Mouse (Mus musculus) liver, embryonic 13.5 days (tissue): ENCODE measurements at regions not wholly inside any gene's neighbourhood (a gene's known extent, or its start where the extent isn't known, plus 50 kb on each side); places are given as distances from the start of the nearest gene placed in this dataset.

Experiments
- ATAC-seq: fragments of 200-750 bp; cut with Nextera tagmentation; 2 replicates; pipeline ENCODE4 v1.8.0; 2017; ENCODE audit warnings: low read depth, mild to moderate bottlenecking, moderate number of reproducible peaks, moderate library complexity
- DNase-seq: peaks from one replicate; pipeline ENCODE4 v3.0.0; 2022
- H3K27ac ChIP-seq: fragments of 300-500 bp; sonication (generic); 2 replicates; pipeline ENCODE4 v1.5.1; 2015; ENCODE audit warnings: moderate library complexity, mild to moderate bottlenecking, inconsistent platforms
- H3K27me3 ChIP-seq: fragments of 300-500 bp; sonication (generic); 2 replicates; pipeline ENCODE4 v1.6.1; 2015; ENCODE audit warnings: mild to moderate bottlenecking, inconsistent platforms
- H3K36me3 ChIP-seq: fragments of 300-500 bp; sonication (generic); 2 replicates; pipeline ENCODE4 v1.6.1; 2015; ENCODE audit warnings: mild to moderate bottlenecking, inconsistent platforms
- H3K4me1 ChIP-seq: fragments of 300-500 bp; sonication (generic); replicated peaks from 2 replicates; pipeline ENCODE4 v1.6.1; 2015; ENCODE audit warnings: inconsistent platforms
- H3K4me2 ChIP-seq: fragments of 300-500 bp; sonication (generic); 2 replicates; pipeline ENCODE4 v1.6.1; 2015; ENCODE audit warnings: inconsistent platforms, mild to moderate bottlenecking, moderate library complexity
- H3K4me3 ChIP-seq: fragments of 300-500 bp; sonication (generic); replicated peaks from 2 replicates; pipeline ENCODE4 v1.5.1; 2015; ENCODE audit warnings: mild to moderate bottlenecking, inconsistent platforms
- H3K9ac ChIP-seq: fragments of 300-500 bp; sonication (generic); 2 replicates; pipeline ENCODE4 v1.6.1; 2015; ENCODE audit warnings: mild to moderate bottlenecking, inconsistent platforms
- H3K9me3 ChIP-seq: fragments of 300-500 bp; sonication (generic); replicated peaks from 2 replicates; pipeline ENCODE4 v1.6.1; 2016; ENCODE audit warnings: inconsistent platforms
- WGBS: fragments of 180-500 bp; shearing (Covaris S2); methylation state at CpG from one replicate; pipeline ENCODE4 v1.1.7; 2015; ENCODE audit not compliant: insufficient replicate concordance; 5-methylcytosine and 5-hydroxymethylcytosine counted together

DNA sequence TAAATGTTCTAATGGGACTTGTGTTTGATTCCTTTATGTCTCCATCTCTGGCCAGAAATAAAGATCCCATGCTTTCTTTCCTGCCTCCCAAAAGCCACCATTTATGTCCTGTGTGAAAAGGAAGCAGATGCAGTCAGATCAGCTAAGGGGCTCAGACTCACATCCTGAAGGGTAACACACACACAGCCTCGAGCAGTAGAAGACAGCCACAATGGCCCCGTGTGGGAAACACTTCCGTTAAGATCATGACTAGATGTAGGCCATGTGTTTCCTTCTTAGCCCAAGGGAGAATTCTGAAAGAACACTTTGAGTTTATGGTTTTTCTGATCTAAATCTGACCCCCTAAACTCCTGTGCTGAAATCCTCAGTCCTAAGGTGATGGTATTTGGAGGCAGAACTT, 110.4 kb upstream of the Gm3448 start:
- no peaks in the 10 kb centered on the region for H3K9me3 ChIP-seq
- H3K27me3 ChIP-seq: no peaks in the 10 kb centered on the region
- no peak overlapping the region for H3K27ac ChIP-seq
- H3K4me3 ChIP-seq: no peak overlapping the region
- ATAC-seq (no peak), DNase-seq (no peak)
- no peaks in the 10 kb centered on the region for H3K36me3 ChIP-seq
- no peak overlapping the region for H3K9ac ChIP-seq
- H3K4me1 ChIP-seq: 0 out of 2 replicates have a peak, but pooled peaks cover under 1% of the 10 kb centered on the region
- 20% methylated on average over 3 of the region's 3 CpGs for WGBS
- H3K4me2 ChIP-seq: no peak overlapping the region

DNA sequence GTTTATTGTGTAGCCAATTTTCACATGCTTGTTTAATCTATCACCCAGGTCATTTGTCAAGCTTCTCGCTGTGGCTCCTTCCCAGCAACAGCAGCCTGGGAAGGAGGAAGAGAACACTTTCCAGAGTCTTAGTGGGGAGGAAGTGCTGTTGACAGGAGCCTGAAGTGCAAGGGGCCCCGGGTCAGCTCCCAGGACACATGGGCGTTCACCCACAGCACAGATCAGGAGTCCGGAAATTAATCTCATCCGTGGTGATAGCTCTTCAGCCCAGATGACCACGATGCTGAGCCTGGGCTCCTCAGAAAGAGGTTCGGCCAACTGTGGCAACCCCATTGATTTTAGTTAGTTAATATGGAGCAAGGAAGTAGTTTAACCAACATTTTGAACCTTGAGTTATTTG, 105.3 kb upstream of the Gm3448 start:
- Histone ChIP-seq H3K9me3 (no peaks in the 10 kb centered on the region), H3K36me3 (no peaks in the 10 kb centered on the region), H3K4me2 (no peak overlapping the region), H3K4me1 (0 out of 2 replicates have a peak, but pooled peaks cover 3% of the 10 kb centered on the region), H3K27ac (no peak overlapping the region), H3K27me3 (no peaks in the 10 kb centered on the region), H3K4me3 (no peak overlapping the region), H3K9ac (no peak overlapping the region)
- WGBS: 17% methylated on average over 7 of the region's 7 CpGs
- DNase-seq (no peak), ATAC-seq (no peak)

- no peak overlapping the region for H3K27ac ChIP-seq
- no peak for DNase-seq
These were observed 104.0 kb upstream of the Gm3448 start for GRCm38 (mm10) chr17:15145191-15145968.

DNA sequence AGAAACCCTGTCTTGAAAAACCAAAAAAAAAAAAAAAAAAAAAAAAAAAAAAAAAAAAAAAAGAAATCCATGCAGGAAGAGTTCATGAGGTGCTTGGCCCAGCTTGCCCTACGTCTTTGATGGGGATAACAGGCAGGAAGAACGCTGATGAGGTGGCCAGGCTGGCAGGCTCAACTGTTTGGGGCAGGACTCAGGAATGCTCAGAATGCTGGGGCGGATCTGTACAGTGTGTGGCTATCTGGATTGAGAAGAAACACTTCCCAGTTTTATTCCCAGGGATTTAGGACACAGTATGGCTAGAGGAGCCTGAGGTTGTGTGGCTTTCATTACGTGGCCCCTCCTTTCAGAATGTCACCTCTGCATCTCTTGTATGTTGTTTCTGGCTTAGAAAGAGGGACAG, 99.1 kb upstream of the Gm3448 start:
- Histone ChIP-seq H3K27me3 (no peaks in the 10 kb centered on the region), H3K4me2 (no peak overlapping the region), H3K27ac (no peak overlapping the region), H3K36me3 (no peaks in the 10 kb centered on the region), H3K4me3 (no peak overlapping the region), H3K9me3 (no peaks in the 10 kb centered on the region), H3K4me1 (no peaks in the 10 kb centered on the region), H3K9ac (no peak overlapping the region)
- ATAC-seq (no peak), DNase-seq (no peak)
- 45% methylated on average over 4 of the region's 4 CpGs for WGBS

More at GRCm38 (mm10) chr17:15145191-15145968, 104.0 kb upstream of the Gm3448 start:
- Histone ChIP-seq H3K4me1 (0 out of 2 replicates have a peak, but pooled peaks cover 3% of the 10 kb centered on the region), H3K9me3 (no peaks in the 10 kb centered on the region), H3K27me3 (no peaks in the 10 kb centered on the region), H3K4me3 (no peak overlapping the region), H3K36me3 (no peaks in the 10 kb centered on the region), H3K4me2 (no peak overlapping the region), H3K9ac (no peak overlapping the region)
- 69% methylated on average over 14 of the region's 14 CpGs for WGBS
- ATAC-seq: no peak
